Mouse (Mus musculus) cerebellum, adult 2 months (tissue): Measurements from ENCODE around the gene Arih1. TPM values are rescaled to one million over a fixed set of nuclear protein-coding genes. Genes with fewer than 3 reads are reported as not detected.
A peak's percentile ranks its signal among the peaks of the same experiment; 100 is the strongest.

Experiments
- DNase-seq, 2 experiments: peaks; one replicate each; pipeline ENCODE4 v3.0.0; 2021
- H3K27ac ChIP-seq: fragments of 200-500 bp; 2 replicates; pipeline ENCODE4 v1.5.1; 2012; ENCODE audit warnings: low read length, control low read depth, inconsistent platforms; ENCODE audit not compliant: insufficient read depth
- H3K27me3 ChIP-seq: fragments of 200-500 bp; 2 replicates; pipeline ENCODE4 v1.6.1; 2012; ENCODE audit warnings: inconsistent platforms, mild to moderate bottlenecking, low read length, moderate library complexity; ENCODE audit not compliant: control insufficient read depth, insufficient read depth
- H3K4me1 ChIP-seq: fragments of 200-500 bp; 2 replicates; pipeline ENCODE4 v1.6.1; 2011; ENCODE audit warnings: low read length; ENCODE audit not compliant: control insufficient read depth, insufficient read depth
- H3K4me3 ChIP-seq: fragments of 200-500 bp; replicated peaks from 2 replicates; pipeline ENCODE3; 2011; ENCODE audit warnings: mild to moderate bottlenecking, low read depth, low read length, control low read depth; ENCODE audit not compliant: insufficient read depth
- CTCF ChIP-seq: fragments of 200-500 bp; IDR thresholded peaks from 2 replicates; pipeline ENCODE4 v1.5.1; 2011; ENCODE audit warnings: low read depth, mild to moderate bottlenecking, control low read depth, low read length, moderate library complexity, borderline replicate concordance; ENCODE audit not compliant: insufficient read depth
- POLR2A ChIP-seq: fragments of 200-500 bp; IDR thresholded peaks from 2 replicates; pipeline ENCODE4 v1.6.1; 2011; ENCODE audit warnings: low read length, control low read depth, borderline replicate concordance; ENCODE audit not compliant: insufficient read depth
- WGBS: fragments of 180-500 bp; shearing (Covaris S2); methylation state at CpG from one replicate; pipeline ENCODE4 v1.1.7; 2018; 5-methylcytosine and 5-hydroxymethylcytosine counted together
- polyA plus RNA-seq: library from polyadenylated mRNA; depleted of rRNA; stranded (reverse); fragments of >200 nt; gene quantifications from 2 replicates; pipeline ENCODE4 v1.2.3, GENCODE M21; 2012; rRNA removed

Arih1 gene
- polyA plus RNA-seq: 53.4 and 57.2 TPM in 2 replicates

GRCm38 (mm10) chr9:59486549-59487065 lies at the start of gene Arih1:
Gene Arih1 (minus strand): TSS chr9:59486618.
- H3K4me1 ChIP-seq: no peaks in the 10 kb centered on the region; the same call in 1 of the 2 replicates
- peak within 1 kb of the TSS; percentile 69 for H3K4me3 ChIP-seq
- under 1% methylated on average over 56 of the region's 56 CpGs for WGBS

GRCm38 (mm10) chr9:59533889-59534288 lies 47.5 kb upstream of the Arih1 start:
- peak; percentile 8; the same call in 1 of the 2 replicates for TF ChIP-seq POLR2A
- TF ChIP-seq CTCF: no peak
- DNase-seq: peak; percentile 78 to 92
- no peaks in the 10 kb centered on the region for H3K27me3 ChIP-seq
- no peak overlapping the region; the same call in 1 of the 2 replicates for H3K27ac ChIP-seq
- no peak overlapping the region for H3K4me3 ChIP-seq
- peaks cover 3% of the 10 kb centered on the region; the same call in 1 of the 2 replicates for H3K4me1 ChIP-seq
- WGBS: 9% methylated on average over 4 of the region's 4 CpGs

More at GRCm38 (mm10) chr9:59486549-59487065, at the start of gene Arih1:
- Histone ChIP-seq H3K27ac (peak within 1 kb of the TSS; percentile 80), H3K27me3 (no peaks in the 10 kb centered on the region)
- TF ChIP-seq POLR2A (peak; percentile 97), CTCF (no peak)
- peak; percentile 99 to 100 for DNase-seq

- TF ChIP-seq POLR2A: no peak
- TF ChIP-seq CTCF: no peak
- DNase-seq: no peak
- H3K4me3 ChIP-seq: no peak overlapping the region
- WGBS: 62% methylated on average over 2 of the region's 2 CpGs
- H3K27ac ChIP-seq: peak overlapping the region; percentile 72; the same call in 1 of the 2 replicates
- H3K27me3 ChIP-seq: no peaks in the 10 kb centered on the region
- H3K4me1 ChIP-seq: peaks cover 3% of the 10 kb centered on the region; the same call in 1 of the 2 replicates
These were observed 47.0 kb upstream of the Arih1 start for GRCm38 (mm10) chr9:59533422-59533821.

- DNase-seq: no peak
- no peak overlapping the region for H3K27ac ChIP-seq
- WGBS: 71% methylated on average over 5 of the region's 5 CpGs
- no peak overlapping the region for H3K4me3 ChIP-seq
- H3K27me3 ChIP-seq: no peaks in the 10 kb centered on the region
- peaks cover 3% of the 10 kb centered on the region; the same call in 1 of the 2 replicates for H3K4me1 ChIP-seq
- TF ChIP-seq POLR2A (no peak), CTCF (no peak)
These were observed 45.2 kb upstream of the Arih1 start for GRCm38 (mm10) chr9:59531645-59532044.

- H3K27ac ChIP-seq: no peak overlapping the region
- H3K4me3 ChIP-seq: no peak overlapping the region
- 95% methylated on average over 2 of the region's 2 CpGs for WGBS
- no peaks in the 10 kb centered on the region for H3K27me3 ChIP-seq
- H3K4me1 ChIP-seq: no peaks in the 10 kb centered on the region
- no peak for TF ChIP-seq POLR2A
- no peak for TF ChIP-seq CTCF
- no peak for DNase-seq
These were observed 41.9 kb upstream of the Arih1 start for GRCm38 (mm10) chr9:59528274-59528673.

GRCm38 (mm10) chr9:59527580-59527979 lies 41.2 kb upstream of the Arih1 start:
- Histone ChIP-seq H3K4me3 (no peak overlapping the region), H3K27me3 (no peaks in the 10 kb centered on the region), H3K27ac (no peak overlapping the region), H3K4me1 (no peaks in the 10 kb centered on the region)
- TF ChIP-seq CTCF: no peak
- no peak for TF ChIP-seq POLR2A
- no peak for DNase-seq
- 87% methylated on average over 3 of the region's 3 CpGs for WGBS

GRCm38 (mm10) chr9:59526727-59527126 lies 40.3 kb upstream of the Arih1 start:
- H3K4me3 ChIP-seq: no peak overlapping the region
- 81% methylated on average over 6 of the region's 6 CpGs for WGBS
- no peak overlapping the region for H3K27ac ChIP-seq
- no peak for DNase-seq
- TF ChIP-seq CTCF: no peak
- no peak for TF ChIP-seq POLR2A
- no peaks in the 10 kb centered on the region for H3K4me1 ChIP-seq
- H3K27me3 ChIP-seq: no peaks in the 10 kb centered on the region

GRCm38 (mm10) chr9:59522906-59523305 lies 36.5 kb upstream of the Arih1 start:
- Histone ChIP-seq H3K4me1 (no peaks in the 10 kb centered on the region), H3K27ac (no peak overlapping the region), H3K4me3 (no peak overlapping the region), H3K27me3 (no peaks in the 10 kb centered on the region)
- 33% methylated on average over 4 of the region's 4 CpGs for WGBS
- no peak for TF ChIP-seq CTCF
- TF ChIP-seq POLR2A: no peak
- no peak for DNase-seq
